Mouse (Mus musculus): ENCODE results near the gene Sbno2.

DNA sequence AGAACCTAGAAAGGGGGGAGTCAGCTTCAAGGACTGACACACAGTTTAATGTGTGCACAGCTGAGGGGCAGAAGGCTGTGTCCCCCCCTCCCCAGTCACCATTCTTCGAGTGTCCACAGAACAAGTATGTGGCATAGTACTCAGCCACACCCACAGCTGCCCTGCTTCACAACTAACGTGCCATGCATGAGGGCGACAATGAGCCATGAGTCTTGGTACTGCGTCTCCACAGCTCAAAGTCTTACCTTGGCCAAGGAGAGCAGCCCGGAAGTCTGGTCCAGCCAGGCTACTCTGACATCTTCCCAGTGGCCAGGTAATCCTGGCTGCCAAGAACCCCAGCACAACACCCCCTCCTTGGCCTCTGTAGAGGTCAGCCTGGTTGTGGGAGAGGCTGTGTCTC lies 12.7 kb downstream of the Sbno2 start:
- TF ChIP-seq CTCF (conservative IDR thresholded peaks at IDR 0.05 in 1 of 2, IDR thresholded peaks at IDR 0.05 in 1 of 2; ENCODE audit: low read depth in 2 of 2, low read length in 2 of 2) (no peak), POLR2A (IDR thresholded peaks at IDR 0.05; ENCODE audit: low read depth, low read length) (no peak), ELF1 (IDR thresholded peaks at IDR 0.05; ENCODE audit: low read depth, low read length) (no peak), CHD1 (IDR thresholded peaks at IDR 0.05; ENCODE audit: low read depth, low read length) (no peak), UBTF (IDR thresholded peaks at IDR 0.05; ENCODE audit: low read depth, low read length) (no peak), TCF12 (IDR thresholded peaks at IDR 0.05; ENCODE audit: low read depth, low read length) (no peak), EP300 (IDR thresholded peaks at IDR 0.05; ENCODE audit: low read length) (no peak)

Measured in CH12.LX (cell line).